Mouse (Mus musculus): ENCODE data around the gene Slc25a25.

Slc25a25 gene

DNA sequence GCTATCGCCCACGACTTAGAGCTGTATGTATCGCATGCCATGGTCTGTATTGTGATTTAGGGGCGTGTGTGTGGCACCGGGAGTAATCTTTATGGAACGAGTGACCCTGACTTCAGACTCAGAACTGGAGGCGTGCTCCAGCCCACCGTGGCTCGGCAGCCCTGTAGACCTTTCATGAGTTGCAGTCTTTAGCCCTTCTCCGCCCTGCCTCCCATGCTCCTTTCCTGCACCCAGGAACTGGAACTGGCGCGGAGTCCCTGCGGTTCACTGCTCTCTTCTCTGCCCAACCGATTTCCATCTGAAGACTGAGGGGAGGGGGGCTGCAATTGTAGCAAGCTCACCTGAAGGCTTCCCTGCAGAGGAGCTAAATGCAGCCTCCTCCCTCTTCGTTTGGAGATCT lies 54.5 kb downstream of the Slc25a25 start:
- DNase-seq (ENCODE audit: low spot score): no peak

DNA sequence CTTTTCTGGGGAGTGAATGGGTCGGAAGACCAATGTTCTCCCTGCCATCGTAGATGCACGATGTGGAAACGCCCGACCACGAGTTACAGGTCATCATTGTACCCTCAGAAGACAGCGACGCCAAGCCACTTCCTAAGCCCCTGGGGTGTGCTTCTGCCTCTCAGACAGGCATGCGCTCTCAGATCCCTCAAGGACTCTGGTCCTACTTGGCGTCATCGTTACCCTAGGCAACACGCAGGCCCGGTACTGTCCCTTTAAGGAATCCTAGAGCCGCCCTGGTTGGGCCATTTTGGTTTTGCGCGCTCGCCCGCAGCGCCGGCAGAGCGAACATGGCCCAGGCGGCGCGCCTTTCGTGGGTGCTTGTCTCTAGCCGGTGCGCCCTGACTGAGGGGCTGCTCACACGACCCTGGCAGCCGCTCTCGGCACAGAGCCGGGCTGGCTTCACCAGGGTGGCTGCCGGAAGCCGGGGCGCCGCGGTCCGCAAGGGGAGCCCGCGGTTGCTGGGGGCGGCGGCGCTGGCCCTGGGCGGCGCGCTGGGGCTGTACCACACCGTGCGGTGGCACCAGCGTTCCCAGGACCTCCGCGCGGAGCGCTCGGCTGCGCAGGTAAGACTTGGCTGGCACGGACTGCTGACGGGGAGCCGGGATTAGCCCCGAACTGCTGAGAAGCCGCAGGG lies 55.2 kb downstream of the Slc25a25 start:
- DNase-seq (ENCODE audit: low spot score): peak; percentile 69

DNA sequence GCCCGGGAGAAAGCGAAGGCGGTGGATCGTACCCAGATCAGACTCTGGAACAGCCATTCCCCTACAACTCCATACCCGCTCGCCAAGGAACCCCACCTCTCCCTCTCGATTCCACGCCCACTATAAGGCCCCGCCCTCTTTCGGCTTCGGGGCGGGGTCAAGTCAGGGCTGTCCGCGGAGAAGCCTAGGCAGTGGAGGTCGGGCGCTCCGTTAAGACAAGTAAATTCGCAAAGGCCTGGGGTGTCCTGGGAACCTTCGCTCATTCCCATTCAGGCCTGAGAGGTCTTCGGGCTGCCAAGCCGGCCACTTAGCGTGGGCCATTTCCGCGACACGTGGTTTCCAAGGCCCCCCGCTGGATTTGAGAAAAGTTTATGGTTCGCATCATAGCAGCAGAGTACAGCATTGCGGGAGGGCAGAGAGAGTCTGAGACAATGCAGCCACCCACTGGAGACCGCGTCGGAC lies 55.7 kb downstream of the Slc25a25 start, which contains the start of gene Ptges2:
Gene Ptges2 (plus strand): TSS at position 413 of the 462 bp plus-strand sequence.
- peak; percentile 63 for DNase-seq (ENCODE audit: low spot score)

DNA sequence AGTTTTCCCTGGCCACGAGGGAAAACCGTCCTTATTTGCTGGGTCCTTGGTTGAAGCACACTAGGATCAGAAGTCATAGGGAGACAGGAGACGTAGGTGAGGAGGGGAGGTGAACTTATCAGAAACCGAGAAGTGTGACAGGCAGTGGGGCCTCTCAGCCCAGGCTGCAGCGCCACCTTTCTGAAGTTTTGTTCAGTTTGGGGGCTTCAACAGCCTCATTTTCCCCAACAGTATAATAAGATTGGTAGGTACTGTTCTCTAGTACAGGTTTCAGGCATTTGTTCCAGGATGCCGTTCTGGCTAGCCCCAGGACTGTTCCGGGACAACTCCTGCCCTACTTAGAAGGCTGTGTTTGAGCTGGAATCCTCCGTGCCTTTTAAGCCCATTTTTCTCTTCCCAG lies 56.3 kb downstream of the Slc25a25 start:
- DNase-seq (ENCODE audit: low spot score): no peak

DNA sequence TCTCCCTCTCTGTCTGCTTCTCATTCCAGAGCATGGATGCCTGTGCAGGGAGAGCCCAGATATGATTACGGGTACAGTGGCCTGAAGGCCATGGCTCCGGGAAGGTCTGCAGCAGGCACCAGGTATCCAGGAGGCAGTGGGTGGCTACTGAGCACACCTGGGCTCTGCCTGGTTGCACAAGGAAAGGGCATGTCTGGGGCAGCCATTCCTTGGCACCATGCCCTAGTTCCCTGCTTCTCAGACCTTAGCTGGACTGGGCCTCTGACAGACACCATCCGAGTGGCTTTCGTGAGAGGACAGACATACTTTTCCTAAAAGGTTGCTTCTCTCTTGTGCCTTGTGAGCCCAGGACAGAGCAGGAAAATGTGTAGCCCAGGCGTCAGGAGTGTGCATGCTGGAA lies 59.2 kb downstream of the Slc25a25 start:
- DNase-seq (ENCODE audit: low spot score): no peak

DNA sequence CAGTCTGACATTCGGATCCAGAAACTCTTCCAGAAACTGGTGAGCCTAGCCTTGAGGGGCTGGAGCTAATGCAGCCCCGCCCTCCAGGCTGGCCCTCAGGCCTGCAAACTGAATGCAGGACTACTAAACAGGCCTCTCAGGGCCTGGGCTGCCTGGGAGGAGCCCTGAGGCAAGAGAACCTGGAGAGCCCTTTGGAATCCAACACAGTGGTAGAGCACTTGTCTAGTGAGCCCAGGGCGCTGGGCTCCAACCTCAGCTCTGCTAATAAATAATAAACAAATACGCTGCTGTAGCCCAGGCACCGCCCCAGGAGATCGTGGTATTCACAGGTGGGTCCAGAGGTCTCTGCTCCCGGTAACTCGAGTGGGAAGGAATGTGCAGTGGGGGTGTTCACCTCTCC lies 60.4 kb downstream of the Slc25a25 start:
- DNase-seq (ENCODE audit: low spot score): no peak

DNA sequence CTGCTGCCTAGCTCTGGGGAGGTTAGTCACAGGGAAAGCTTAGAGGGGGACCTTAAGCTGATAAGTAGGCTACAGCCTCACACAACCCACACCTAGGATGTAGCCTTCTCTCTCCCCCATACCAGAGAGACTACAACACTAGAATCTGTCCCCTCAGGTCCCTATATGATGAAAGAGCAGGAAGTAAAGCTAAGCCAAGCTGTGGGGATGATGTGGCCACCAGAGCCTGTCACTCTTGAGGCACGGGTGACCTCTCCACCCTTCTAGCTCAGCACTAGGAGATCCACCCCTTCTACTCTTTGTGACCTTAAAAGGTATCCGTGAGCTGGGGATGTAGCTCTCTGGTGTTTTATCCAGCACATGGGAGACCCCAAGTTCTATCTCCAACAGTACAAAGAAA lies 62.1 kb downstream of the Slc25a25 start:
- DNase-seq (ENCODE audit: low spot score): no peak

DNA sequence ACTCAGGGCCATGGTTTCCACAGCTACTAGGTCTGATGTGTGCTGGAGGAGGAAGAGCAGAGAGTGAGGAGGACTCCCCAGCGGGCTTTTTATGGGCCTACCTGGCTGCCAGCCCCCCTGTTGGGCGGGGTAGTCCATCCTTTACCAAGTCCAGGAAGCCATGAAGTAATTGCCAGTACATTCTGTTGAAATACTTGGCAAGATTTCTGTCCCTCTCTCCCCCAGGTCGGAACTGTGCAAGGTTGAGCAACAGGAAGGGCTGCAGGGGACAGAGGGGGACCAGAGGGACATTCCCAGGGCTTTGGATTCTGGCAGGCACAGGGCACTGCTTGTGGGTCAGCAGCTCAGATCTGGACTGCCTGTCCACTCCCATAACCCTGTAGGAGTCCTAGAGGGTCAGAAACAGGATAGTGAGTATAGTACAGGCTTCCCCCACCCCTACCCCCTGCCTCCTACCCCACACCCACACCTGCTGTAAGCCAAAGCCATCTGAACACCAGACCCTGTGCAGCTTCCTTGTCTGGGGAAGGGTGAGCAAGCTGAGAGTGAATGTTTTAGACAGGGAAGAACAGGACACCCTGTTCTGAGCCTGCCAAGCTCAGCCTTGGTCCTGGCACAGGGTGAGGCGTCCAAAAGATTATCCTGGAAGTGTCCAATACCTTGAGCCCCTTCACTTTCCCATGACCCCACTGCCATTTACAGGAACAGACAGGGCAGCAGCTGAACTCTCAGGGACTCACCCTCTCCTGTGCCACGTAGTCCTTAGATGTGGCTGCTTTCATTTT lies 63.3 kb downstream of the Slc25a25 start, which contains the start of gene Lcn2:
Gene Lcn2 (minus strand): TSS at position 547 of the 785 bp plus-strand sequence.
- no peak for DNase-seq (ENCODE audit: low spot score)

DNA sequence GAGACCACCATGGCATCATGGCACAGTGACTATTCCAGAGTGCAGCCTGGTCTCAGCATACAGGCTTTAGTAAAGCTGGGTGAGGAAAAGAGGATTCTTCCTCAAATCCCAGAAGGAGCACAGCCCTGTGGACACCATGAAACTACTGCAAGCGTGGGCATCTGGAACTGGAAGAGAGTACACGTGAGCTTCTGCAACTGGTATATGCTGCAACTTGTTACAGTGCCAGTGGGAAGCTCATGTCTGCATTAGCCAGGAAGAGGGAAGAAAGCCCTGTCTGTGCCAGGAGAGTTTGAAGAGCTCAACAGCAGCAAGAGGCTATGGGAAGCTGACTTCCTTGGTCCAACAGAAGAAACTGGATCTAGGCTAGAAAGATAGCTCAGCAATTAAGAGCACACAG lies 68.6 kb downstream of the Slc25a25 start:
- no peak for DNase-seq (ENCODE audit: low spot score)

DNA sequence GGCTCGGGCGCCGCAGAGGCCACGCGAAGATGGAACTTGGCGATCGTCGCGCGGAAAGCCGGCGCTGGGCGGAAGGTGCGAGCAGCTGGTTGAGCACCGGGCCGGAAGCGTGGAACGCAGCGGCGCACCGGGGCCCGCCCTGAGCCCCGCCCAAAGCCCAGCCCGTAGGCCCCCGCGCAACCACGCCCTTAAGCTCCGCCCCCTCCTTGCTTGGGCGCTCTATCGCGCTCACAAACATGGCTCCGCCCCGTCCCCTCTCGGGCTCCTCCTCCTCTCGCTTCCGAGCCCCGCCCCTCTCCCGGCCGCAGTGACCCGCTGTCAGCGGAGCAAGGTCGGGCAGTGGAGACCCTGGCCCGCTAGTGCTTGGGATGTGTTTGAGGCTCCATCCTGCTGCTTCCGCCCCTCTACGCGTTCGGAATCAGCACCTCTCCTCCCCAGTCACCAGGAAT lies 69.4 kb downstream of the Slc25a25 start, which contains the start of gene 1110008P14Rik:
Gene 1110008P14Rik (minus strand): TSS at position 164 of the 449 bp plus-strand sequence.
- DNase-seq (ENCODE audit: low spot score): peak; percentile 70

DNA sequence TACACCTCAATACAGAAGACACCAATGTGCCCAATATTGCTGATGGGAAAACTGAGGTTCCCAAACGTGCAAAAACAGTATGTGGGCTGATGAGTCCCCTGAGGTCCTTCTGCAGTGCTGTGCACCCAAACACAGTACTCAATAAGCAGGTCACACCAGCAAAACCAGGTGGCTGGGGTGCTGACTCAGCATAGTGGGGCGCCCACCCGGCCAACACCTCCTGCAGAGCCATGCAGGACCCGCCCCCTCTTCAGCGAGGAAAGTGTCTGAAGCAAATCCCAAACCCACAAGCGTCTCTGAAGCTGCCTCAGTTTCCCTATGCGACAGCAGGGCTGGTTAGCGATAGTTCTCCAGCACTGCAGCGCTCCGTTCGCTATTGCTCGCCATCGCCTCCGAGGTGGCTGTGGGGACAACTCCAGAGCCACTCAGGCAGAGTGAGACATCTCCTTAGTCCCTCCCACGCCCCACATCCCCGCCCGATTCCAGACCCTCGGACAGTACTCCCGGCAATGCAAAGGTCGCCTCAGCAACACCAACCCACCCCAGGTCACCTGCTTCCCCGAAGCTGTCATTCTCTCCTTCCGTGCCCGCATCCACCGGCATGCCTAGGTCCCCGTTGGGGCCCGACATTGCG lies 70.0 kb downstream of the Slc25a25 start:
- no peak for DNase-seq (ENCODE audit: low spot score)

DNA sequence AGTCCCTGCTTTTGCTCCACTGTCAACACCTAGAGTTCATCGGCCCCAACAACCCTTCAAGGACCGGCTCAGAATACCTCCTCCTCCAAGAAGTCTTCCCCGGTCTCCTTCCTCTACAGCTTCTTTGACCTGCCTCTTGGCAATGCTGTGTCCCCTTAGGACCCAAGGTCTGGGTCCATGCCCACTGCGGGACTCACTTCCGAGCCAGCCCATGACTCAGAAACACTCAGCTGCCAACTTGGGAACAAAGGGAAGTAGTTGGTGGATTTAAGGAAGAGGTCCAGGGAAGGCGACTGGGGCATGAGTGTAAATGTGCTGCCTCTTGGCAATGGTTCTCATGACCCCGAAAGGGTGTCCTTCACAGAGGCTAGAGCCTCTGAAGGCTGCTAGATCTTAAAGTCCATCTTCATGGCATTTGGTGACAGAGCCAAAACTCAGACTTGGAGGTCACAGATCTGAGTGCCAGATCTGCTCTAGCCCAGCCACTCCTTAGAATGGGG lies 71.2 kb downstream of the Slc25a25 start:
- DNase-seq (ENCODE audit: low spot score): no peak

DNA sequence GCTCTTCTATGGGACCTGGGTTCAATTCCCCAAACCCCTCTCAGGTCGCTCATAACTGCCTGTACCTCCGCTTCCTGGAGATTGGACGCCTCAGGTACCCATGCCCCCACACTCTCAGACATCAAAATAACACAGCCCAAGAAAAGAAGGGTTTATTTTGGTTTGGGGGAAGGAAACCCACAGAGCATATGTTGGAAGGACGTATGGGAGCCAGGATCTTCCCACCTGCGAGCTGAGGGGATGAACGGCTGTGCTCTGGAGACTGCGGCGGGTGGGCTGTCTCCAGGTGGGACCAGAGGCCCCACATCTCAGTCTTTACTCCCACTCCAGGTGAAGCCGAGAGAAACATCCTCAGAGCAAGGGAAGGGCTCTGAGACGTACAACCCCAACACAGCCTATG lies 74.3 kb downstream of the Slc25a25 start:
- no peak for DNase-seq (ENCODE audit: low spot score)

DNA sequence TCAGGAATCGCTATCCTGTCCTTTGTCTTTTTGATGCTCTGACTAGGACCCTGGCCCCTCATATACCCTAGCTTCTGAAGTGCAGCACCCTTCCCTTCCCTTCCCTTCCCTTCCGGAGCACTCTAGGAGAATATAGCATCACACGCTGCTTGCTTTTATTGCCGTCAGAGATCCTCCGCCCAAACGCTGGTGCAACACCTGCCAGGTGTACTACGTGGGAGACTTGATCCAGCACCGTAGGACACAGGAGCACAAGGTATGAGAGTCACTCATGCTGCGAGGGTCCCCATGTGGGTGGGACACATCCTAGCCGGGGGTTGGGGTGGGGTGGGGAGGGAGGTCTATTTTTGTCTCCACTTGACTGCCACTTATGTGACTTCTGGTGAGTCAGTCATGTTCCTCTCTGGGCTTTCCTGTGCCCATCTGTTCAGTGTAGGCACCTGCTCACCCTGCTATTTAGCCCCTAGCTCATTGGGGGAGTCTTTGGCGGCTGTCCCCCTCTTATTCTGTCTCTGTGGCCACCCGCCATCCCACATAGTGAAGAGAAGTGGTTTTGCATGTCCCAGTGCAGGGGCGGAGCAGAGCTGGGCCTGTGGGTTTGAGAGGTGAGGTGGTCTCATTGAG lies 75.8 kb downstream of the Slc25a25 start:
- DNase-seq (ENCODE audit: low spot score): no peak

DNA sequence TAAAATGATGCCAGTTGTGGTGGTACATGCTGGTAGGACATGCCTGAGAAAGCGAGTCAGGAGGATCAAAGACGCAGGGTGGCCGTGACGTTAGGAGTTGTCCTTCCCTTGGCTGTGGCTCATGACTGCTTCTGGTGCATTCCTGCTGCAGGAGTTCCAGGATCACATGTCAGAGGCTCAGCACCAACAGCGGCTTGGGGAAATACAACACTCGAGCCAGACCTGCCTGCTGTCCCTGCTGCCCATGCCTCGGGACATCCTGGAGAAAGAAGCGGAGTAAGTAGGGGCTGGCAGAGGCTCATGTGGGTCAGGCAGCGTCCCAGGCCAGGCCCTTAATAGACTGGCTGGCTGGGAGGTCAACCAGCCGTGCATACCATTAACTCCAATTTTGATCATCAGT lies 77.1 kb downstream of the Slc25a25 start:
- no peak for DNase-seq (ENCODE audit: low spot score)

DNA sequence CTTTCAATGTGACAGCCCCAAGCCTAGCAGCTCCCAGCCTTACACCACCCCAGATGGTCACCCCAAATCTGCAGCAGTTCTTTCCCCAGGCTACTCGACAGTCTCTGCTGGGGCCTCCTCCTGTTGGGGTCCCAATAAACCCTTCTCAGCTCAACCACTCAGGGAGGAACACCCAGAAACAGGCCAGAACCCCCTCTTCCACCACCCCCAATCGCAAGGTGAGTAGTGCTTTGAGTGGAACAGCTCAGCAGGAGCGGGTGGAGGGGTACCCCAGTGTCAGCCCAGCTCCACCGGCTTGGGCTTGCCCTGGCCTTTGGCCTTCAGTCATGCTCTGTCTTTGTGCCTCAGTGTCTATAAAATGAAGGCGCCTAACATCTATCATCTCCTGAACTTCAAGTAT lies 83.9 kb downstream of the Slc25a25 start:
- no peak for DNase-seq (ENCODE audit: low spot score)
